Comparison of ENCODE assay signal across 10 mouse cellular contexts in genomic region chr3:106198030-106198429, GRCm38 (mm10). TPM values are rescaled to one million over a fixed set of nuclear protein-coding genes. Genes with fewer than 3 reads are reported as not detected.
A peak's percentile ranks its signal among the peaks of the same experiment; 100 is the strongest.
DNase-seq lines count a peak whose midpoint lies in the region; ATAC-seq lines count a peak whose summit lies in the region.
"Not testable (repeated sequence)": the region's sequence is repeated elsewhere in the genome, so short reads cannot be mapped to it uniquely, and the experiment has no call there.
"Had no signal": no experiment of that assay in that cellular context is flagged by ENCODE, and none has a peak within 500 bp of the region (broad histone marks: within the 10 kb centered on the region; RNA-seq: fewer than 3 reads in every experiment).

No protein-coding gene starts in this region.

- not testable (repeated sequence) for H3K36me3 ChIP-seq in midbrain, embryonic 11.5 days (ENCODE audit: control insufficient read depth, insufficient read depth, low read length)

- not testable (repeated sequence) for H3K27me3 ChIP-seq in midbrain, embryonic 11.5 days (ENCODE audit: control insufficient read depth, insufficient read depth, low read length)

- DNase-seq in heart, adult 11 months: peak; percentile 82
- DNase-seq in midbrain, embryonic 11.5 days (ENCODE audit: low spot score, missing footprints): peak; percentile 64

- H3K9ac ChIP-seq in midbrain, embryonic 11.5 days (ENCODE audit: low read length): not testable (repeated sequence)

- not testable (repeated sequence) for ATAC-seq in midbrain, embryonic 11.5 days (ENCODE audit: low FRiP score)

- not testable (repeated sequence) for H3K4me1 ChIP-seq in midbrain, embryonic 11.5 days (ENCODE audit: control insufficient read depth, insufficient read depth, low read length)

- WGBS in midbrain, embryonic 11.5 days: 72% methylated on average over 1 of the region's 1 CpGs

- H3K27ac ChIP-seq in midbrain, embryonic 11.5 days (ENCODE audit: low read depth, low read length): not testable (repeated sequence)

- H3K4me2 ChIP-seq in midbrain, embryonic 11.5 days: not testable (repeated sequence)

- not testable (repeated sequence) for H3K4me3 ChIP-seq in midbrain, embryonic 11.5 days (ENCODE audit: low read depth, low read length)

- not testable (repeated sequence) for H3K9me3 ChIP-seq in midbrain, embryonic 11.5 days (ENCODE audit: control insufficient read depth, low read length)

RNA-seq across cellular contexts. Expression of gene Chil4, which starts 21.3 kb away (rescaled TPM):
- not detected in 2 replicates for polyA plus RNA-seq in midbrain, embryonic 11.5 days (2014; fragmentation: Nextera tagmentation; extraction: Ambion mirVana)
- polyA plus RNA-seq: activated CD4-positive, CD25-positive, alpha-beta regulatory T cell, adult 4 months; adrenal gland, adult 2 months; brain, embryonic 14.5 days; C2C12; CD4-positive, CD25-positive, alpha-beta regulatory T cell, adult 4 months; cerebellum, adult 2 months; G1E; Patski had no signal

RNA-seq across cellular contexts. Expression of gene Chil3, which starts 30.7 kb away (rescaled TPM):
- polyA plus RNA-seq in midbrain, embryonic 11.5 days (2014; fragmentation: Nextera tagmentation; extraction: Ambion mirVana): not detected in 2 replicates
- polyA plus RNA-seq: C2C12; CD4-positive, CD25-positive, alpha-beta regulatory T cell, adult 4 months; G1E; Patski had no signal
